Mouse (Mus musculus) Patski (cell line): ENCODE data around the gene Gmds. TPM values are rescaled to one million over a fixed set of nuclear protein-coding genes. Genes with fewer than 3 reads are reported as not detected.

ENCODE experiments used
- ATAC-seq: fragments of 100-300 bp; one replicate; pipeline ENCODE4 v1.8.0; 2021
- CTCF ChIA-PET: fragments of 350-600 bp; sonication (Branson Sonifier 250); formaldehyde crosslinking; loops from one replicate; lab custom pipeline; 2022; ENCODE audit warnings: inconsistent platforms; lab: Charles Lee
- POLR2A ChIA-PET: fragments of 350-600 bp; sonication (Branson Sonifier 250); formaldehyde crosslinking; loops from one replicate; lab custom pipeline; 2022; ENCODE audit warnings: antibody characterized with exemption, inconsistent platforms; lab: Charles Lee
- DNase-seq: peaks from one replicate; pipeline ENCODE4 v3.0.0-alpha.2; 2011; ENCODE audit warnings: low read depth, low spot score
- H3K27me3 ChIP-seq: fragments of 371-371 bp; one replicate; pipeline ENCODE4 v1.5.1; 2021
- CTCF ChIP-seq: fragments of 100-300 bp; IDR thresholded peaks from one replicate; pipeline ENCODE4 v1.5.1; 2021
- in situ Hi-C: fragments of 300-500 bp; cut with MboI; formaldehyde crosslinking; loops from 3 replicates; pipeline ENCODE4 v1.11.1; 2018; ENCODE audit warnings: low pct_unique_long_range_greater_than_20kb, mixed read lengths
- polyA plus RNA-seq: library from polyadenylated mRNA; unstranded; gene quantifications from one replicate; pipeline ENCODE4 v1.2.3, GENCODE M21; 2021

The Gmds gene
- polyA plus RNA-seq, 1 experiment from 2014 or later: 53.3 TPM

DNA sequence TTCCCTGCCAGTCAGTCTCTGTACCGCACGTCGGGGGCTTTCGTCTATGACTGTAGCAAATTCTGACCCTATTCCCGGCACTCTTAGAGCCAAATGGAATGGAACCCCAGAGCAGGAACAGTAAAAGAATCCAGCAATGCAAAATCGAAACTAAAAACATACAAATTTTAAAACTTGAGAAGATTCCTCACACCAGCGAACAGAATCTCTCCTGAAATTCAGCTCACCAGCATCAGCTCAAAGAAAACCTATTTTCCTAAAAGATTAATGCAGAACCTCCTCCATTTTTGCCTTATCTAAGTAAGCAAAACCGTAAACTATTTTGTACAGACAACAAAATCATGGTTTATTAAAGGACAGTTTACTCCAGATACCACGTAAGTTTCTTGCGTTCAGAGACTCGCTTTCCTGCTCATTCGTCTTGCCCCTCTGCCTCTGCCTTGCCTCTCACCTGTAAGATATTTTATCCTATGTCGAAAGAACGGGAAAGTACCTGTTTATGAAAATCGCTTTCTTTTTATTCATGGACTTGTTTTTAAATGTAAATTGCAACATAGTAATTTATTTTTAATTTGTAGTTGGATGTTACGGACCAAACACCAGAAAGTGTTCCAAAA, 529.6 kb downstream of the Gmds start:
- ChIA-PET CTCF (interaction anchor here (1.8 to 7.0 kb wide), 2 partner anchors 399 to 406 kb away, joined by 4 to 42 read pairs; no protein-coding TSS in a partner anchor), POLR2A (interaction anchor here (0.7 to 3.5 kb wide), 5 partner anchors 41 to 490 kb away, joined by 3 to 35 read pairs (median 4); no protein-coding TSS in a partner anchor)
- no peak for TF ChIP-seq CTCF
- in situ Hi-C loops: loop anchor here (10.0 kb wide), 1 partner anchor 486 kb away; no protein-coding TSS in a partner anchor
- DNase-seq (no peak), ATAC-seq (no peak)
- H3K27me3 ChIP-seq: no peaks in the 10 kb centered on the region

DNA sequence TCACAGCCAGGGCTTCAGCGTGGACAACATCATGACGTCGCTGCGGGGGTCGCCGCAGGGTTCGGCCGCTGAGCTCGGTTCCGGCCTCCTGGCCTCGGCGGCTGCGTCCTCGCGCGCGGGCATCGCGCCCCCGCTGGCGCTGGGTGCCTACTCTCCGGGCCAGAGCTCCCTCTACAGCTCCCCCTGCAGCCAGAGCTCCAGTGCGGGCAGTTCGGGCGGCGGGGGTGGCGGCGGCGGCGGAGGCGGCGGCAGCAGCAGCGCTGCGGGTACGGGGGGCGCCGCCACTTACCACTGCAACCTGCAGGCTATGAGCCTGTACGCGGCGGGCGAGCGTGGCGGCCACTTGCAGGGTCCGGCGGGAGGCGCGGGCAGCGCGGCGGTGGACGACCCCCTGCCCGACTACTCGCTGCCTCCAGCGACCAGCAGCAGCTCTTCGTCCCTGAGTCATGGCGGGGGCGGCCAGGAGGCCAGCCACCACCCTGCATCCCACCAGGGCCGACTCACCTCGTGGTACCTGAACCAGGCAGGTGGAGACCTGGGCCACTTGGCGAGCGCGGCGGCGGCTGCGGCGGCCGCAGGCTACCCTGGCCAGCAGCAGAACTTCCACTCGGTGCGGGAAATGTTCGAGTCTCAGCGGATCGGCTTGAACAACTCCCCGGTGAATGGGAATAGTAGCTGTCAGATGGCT, 530.3 kb downstream of the Gmds start:
- DNase-seq (no peak), ATAC-seq (no peak)
- ChIA-PET POLR2A (interaction anchor here (0.7 to 3.5 kb wide), 7 partner anchors 41 to 684 kb away, joined by 3 to 35 read pairs (median 4); no protein-coding TSS in a partner anchor), CTCF (interaction anchor here (0.9 to 7.0 kb wide), 3 partner anchors 71 to 407 kb away, joined by 4 to 42 read pairs (median 4); no protein-coding TSS in a partner anchor)
- TF ChIP-seq CTCF: no peak
- no peaks in the 10 kb centered on the region for H3K27me3 ChIP-seq
- in situ Hi-C loops: loop anchor here (10.0 kb wide), 1 partner anchor 487 kb away; no protein-coding TSS in a partner anchor

DNA sequence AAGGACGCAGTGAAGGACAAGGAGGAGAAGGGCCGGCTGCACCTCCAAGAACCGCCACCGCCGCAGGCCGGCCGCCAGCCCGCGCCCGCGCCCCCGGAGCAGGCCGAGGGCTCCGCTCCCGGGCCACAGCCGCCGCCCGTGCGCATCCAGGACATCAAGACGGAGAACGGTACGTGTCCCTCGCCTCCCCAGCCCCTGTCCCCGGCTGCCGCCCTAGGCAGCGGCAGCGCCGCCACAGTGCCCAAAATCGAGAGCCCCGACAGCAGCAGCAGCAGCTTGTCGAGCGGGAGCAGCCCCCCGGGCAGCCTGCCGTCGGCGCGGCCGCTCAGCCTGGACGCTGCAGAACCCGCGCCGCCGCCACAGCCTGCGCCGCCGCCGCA, 530.8 kb downstream of the Gmds start:
- POLR2A ChIA-PET: interaction anchor here (0.7 to 3.5 kb wide), 7 partner anchors 42 to 684 kb away, joined by 3 to 35 read pairs (median 3); no protein-coding TSS in a partner anchor
- no peak for TF ChIP-seq CTCF
- ATAC-seq (no peak), DNase-seq (no peak)
- CTCF ChIA-PET: interaction anchor here (0.9 to 7.0 kb wide), 2 partner anchors 71 to 407 kb away, joined by 4 to 42 read pairs; no protein-coding TSS in a partner anchor
- H3K27me3 ChIP-seq: no peaks in the 10 kb centered on the region
- in situ Hi-C loops: loop anchor here (10.0 kb wide), 1 partner anchor 487 kb away; no protein-coding TSS in a partner anchor

DNA sequence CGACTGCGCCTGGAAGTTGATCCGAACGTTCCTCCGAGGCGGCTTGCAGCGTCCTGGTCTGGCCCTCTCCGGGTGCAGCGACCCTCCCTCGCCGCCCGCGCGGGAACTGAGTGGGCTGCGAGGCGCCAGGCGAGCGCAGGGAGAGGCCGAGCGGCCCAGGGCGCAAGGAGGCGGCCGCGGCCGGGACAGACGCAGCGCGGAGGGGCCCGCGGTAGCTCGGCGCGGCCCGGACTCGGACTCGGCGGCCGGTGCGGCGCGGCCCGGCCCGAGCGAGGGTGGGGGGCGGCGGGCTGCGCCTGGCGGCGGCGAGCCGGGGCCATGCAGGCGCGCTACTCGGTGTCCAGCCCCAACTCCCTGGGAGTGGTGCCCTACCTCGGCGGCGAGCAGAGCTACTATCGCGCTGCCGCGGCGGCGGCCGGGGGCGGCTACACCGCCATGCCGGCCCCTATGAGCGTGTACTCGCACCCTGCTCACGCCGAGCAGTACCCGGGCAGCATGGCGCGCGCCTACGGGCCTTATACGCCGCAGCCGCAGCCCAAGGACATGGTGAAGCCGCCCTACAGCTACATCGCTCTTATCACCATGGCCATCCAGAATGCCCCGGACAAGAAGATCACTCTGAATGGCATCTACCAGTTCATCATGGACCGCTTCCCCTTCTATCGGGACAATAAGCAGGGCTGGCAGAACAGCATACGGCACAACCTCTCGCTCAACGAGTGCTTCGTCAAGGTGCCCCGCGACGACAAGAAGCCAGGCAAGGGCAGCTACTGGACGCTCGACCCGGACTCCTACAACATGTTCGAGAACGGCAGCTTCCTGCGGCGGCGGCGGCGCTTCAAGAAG, 531.4 kb downstream of the Gmds start:
- ChIA-PET POLR2A (interaction anchor here (0.7 to 3.5 kb wide), 10 partner anchors 8 to 665 kb away, joined by 3 to 35 read pairs (median 4); no protein-coding TSS in a partner anchor), CTCF (interaction anchor here (0.9 to 7.0 kb wide), 2 partner anchors 72 to 408 kb away, joined by 4 to 42 read pairs; no protein-coding TSS in a partner anchor)
- no peak for DNase-seq
- in situ Hi-C loops: loop anchor here (10.0 kb wide), 1 partner anchor 488 kb away; no protein-coding TSS in a partner anchor
- H3K27me3 ChIP-seq: no peaks in the 10 kb centered on the region
- TF ChIP-seq CTCF: no peak
- ATAC-seq: no peak

DNA sequence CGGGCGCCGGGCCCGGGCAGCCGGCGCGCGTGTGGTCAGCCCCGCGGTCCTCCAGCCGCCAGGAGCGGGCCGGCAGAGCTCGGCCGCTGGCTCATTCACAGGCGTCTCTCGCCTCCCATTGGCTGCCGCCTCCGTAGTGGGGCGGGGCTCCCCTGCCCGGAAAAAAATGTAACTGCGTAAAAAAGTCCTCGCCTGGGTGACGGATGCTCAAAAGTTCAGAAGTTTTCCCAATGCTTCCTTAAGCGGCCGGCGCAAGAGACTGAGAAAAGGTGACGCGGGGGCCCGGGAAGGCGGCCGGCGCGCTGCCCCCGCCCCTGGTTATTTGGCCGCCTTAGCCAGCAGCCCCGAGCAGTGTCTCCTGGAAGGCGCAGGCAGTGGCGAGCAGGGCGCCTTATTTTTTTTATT, 532.1 kb downstream of the Gmds start, which contains the start of gene Foxc1:
TSS of gene Foxc1 (plus strand) at position 206 of the 405 bp plus-strand sequence.
- ATAC-seq (peak; percentile 78), DNase-seq (peak; percentile 96)
- CTCF ChIA-PET: interaction anchor here (0.6 to 7.0 kb wide), 2 partner anchors 408 to 871 kb away, joined by 3 to 42 read pairs; no protein-coding TSS in a partner anchor
- H3K27me3 ChIP-seq: no peaks in the 10 kb centered on the region
- no peak for TF ChIP-seq CTCF
- POLR2A ChIA-PET: interaction anchor here (0.7 to 3.5 kb wide), 5 partner anchors 9 to 406 kb away, joined by 3 to 35 read pairs (median 5); no protein-coding TSS in a partner anchor
- in situ Hi-C loops: loop anchor here (10.0 kb wide), 1 partner anchor 488 kb away; no protein-coding TSS in a partner anchor

DNA sequence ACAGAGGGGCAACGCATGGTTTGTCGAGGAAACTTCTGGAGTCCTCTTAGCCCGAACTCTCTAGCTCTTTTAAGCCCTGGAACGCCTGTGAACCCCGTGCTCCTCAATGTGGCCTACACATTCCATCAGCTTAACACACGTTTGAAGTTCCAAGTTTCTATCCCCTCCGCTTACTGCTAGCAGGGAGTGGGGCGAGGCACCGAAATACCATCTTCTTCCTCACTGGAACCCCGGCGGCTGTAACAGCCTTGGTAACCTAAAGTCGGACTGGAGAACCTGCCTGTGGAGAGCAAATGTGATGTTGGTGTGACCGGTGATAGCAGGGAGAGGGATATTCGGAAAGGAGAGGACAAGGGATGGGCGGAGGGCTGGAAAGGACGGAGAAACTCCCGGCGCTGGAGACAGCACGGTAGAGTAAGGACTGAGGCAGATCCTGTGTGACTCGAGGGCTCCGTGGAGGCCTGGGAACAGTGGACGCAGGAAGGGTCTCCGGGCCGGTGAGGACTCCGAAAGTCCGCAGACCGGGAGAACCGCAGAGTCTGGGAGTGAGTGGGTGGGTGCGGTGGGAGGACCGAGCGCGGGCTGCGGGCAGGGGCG, 532.6 kb downstream of the Gmds start:
- ATAC-seq: peak; percentile 14
- in situ Hi-C loops: loop anchor here (10.0 kb wide), 1 partner anchor 489 kb away; no protein-coding TSS in a partner anchor
- DNase-seq: no peak
- POLR2A ChIA-PET: interaction anchor here (0.6 to 3.5 kb wide), 7 partner anchors 8 to 538 kb away, joined by 3 to 35 read pairs (median 5); no protein-coding TSS in a partner anchor
- no peaks in the 10 kb centered on the region for H3K27me3 ChIP-seq
- TF ChIP-seq CTCF: no peak
- CTCF ChIA-PET: interaction anchor here (0.6 to 7.0 kb wide), 2 partner anchors 409 to 872 kb away, joined by 3 to 42 read pairs; no protein-coding TSS in a partner anchor

DNA sequence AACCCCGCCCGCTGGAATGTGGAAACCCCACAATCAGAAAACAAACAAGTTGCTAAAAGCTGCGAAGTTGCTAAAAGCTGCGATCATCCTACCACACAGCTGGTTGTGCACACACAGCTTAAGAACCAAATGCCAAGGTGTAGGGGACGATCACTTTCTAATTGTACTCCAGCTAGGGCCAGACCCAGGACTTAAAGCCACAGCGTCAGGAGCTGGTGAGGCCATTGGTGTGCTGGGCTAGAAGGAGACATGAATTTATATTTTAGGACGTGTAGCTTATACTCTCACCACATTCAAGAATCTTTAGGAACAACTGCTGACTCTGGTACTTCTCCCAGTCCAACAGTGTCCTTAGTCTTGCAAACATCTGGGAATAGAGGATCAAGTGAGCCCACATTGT, 534.0 kb downstream of the Gmds start:
- no peak for ATAC-seq
- in situ Hi-C loops: loop anchor here (5.0 to 10.0 kb wide), 4 partner anchors 413 to 873 kb away; no protein-coding TSS in a partner anchor
- no peaks in the 10 kb centered on the region for H3K27me3 ChIP-seq
- ChIA-PET CTCF (interaction anchor here (0.9 to 7.0 kb wide), 4 partner anchors 8 to 714 kb away, joined by 3 to 42 read pairs (median 4); no protein-coding TSS in a partner anchor), POLR2A (interaction anchor here (0.5 to 2.6 kb wide), 5 partner anchors 9 to 405 kb away, joined by 3 to 9 read pairs (median 7); no protein-coding TSS in a partner anchor)
- no peak for DNase-seq
- TF ChIP-seq CTCF: no peak
